Mouse (Mus musculus) liver, embryonic 14.5 days (tissue): ENCODE measurements around the gene Palld. TPM values are rescaled to one million over a fixed set of nuclear protein-coding genes. Genes with fewer than 3 reads are reported as not detected.

Source experiments
- ATAC-seq: fragments of 200-750 bp; cut with Nextera tagmentation; 2 replicates; pipeline ENCODE4 v1.8.0; 2017; ENCODE audit warnings: moderate number of reproducible peaks, mild to moderate bottlenecking, moderate library complexity; ENCODE audit not compliant: insufficient read depth
- DNase-seq, 3 experiments: peaks; one replicate each; pipeline ENCODE4 v3.0.0-alpha.2; 2012 to 2013; ENCODE audit warnings: low read depth in 3 of 3, low spot score in 3 of 3
- H3K27ac ChIP-seq: fragments of 300-500 bp; sonication (generic); 2 replicates; pipeline ENCODE4 v1.5.1; 2014; ENCODE audit warnings: moderate library complexity, mild to moderate bottlenecking, control low read depth, inconsistent platforms
- H3K27me3 ChIP-seq: fragments of 300-500 bp; sonication (generic); 2 replicates; pipeline ENCODE4 v1.6.1; 2014; ENCODE audit warnings: mild to moderate bottlenecking, low read length, moderate library complexity; ENCODE audit not compliant: control insufficient read depth, insufficient read depth
- H3K36me3 ChIP-seq: fragments of 300-500 bp; sonication (generic); replicated peaks from 2 replicates; pipeline ENCODE4 v1.6.1; 2014; ENCODE audit warnings: low read depth; ENCODE audit not compliant: control insufficient read depth, insufficient read depth
- H3K4me1 ChIP-seq, 2 experiments: fragments of 200-500 bp in 1 of 2; fragments of 300-500 bp in 1 of 2; sonication (generic) in 1 of 2; replicated peaks; 2 replicates each; pipeline ENCODE4 v1.6.1; 2012 to 2014; ENCODE audit warnings: antibody characterized with exemption in 1 of 2, inconsistent platforms in 1 of 2, low read length in 1 of 2; ENCODE audit not compliant: control insufficient read depth in 2 of 2, insufficient read depth in 2 of 2
- H3K4me2 ChIP-seq: fragments of 300-500 bp; sonication (generic); 2 replicates; pipeline ENCODE4 v1.6.1; 2014; ENCODE audit warnings: low read depth, mild to moderate bottlenecking, control low read depth, moderate library complexity
- H3K4me3 ChIP-seq, 2 experiments: fragments of 200-500 bp in 1 of 2; fragments of 300-500 bp in 1 of 2; sonication (generic) in 1 of 2; 2 replicates each; pipeline ENCODE4 v1.5.1; 2012 to 2014; ENCODE audit warnings: low read depth in 2 of 2, low read length in 2 of 2, mild to moderate bottlenecking in 2 of 2, control low read depth in 1 of 2, inconsistent platforms in 1 of 2, moderate library complexity in 1 of 2; ENCODE audit not compliant: insufficient read depth in 1 of 2
- H3K9ac ChIP-seq: fragments of 300-500 bp; sonication (generic); replicated peaks from 2 replicates; pipeline ENCODE4 v1.6.1; 2014; ENCODE audit warnings: mild to moderate bottlenecking, control low read depth, moderate library complexity
- H3K9me3 ChIP-seq: fragments of 300-500 bp; sonication (generic); 2 replicates; pipeline ENCODE4 v1.6.1; 2016; ENCODE audit warnings: low read length, mixed read lengths; ENCODE audit not compliant: control insufficient read depth
- CTCF ChIP-seq: IDR thresholded peaks from 2 replicates; pipeline ENCODE4 v1.5.1; 2016; ENCODE audit warnings: antibody characterized with exemption, low read depth, control low read depth
- EP300 ChIP-seq: IDR thresholded peaks from 2 replicates; pipeline ENCODE4 v1.6.1; 2016; ENCODE audit warnings: antibody characterized with exemption, low read depth
- WGBS: fragments of 180-500 bp; shearing (Covaris S2); extraction: QIAGEN DNeasy Blood & Tissue Kit; methylation state at CpG from one replicate; pipeline ENCODE4 v1.1.7; 2014; ENCODE audit not compliant: insufficient replicate concordance; 5-methylcytosine and 5-hydroxymethylcytosine counted together
- polyA plus RNA-seq, 2 experiments: library from polyadenylated mRNA; depleted of rRNA in 1 of 2; stranded (reverse) in 1 of 2; unstranded in 1 of 2; fragments of >200 nt; fragmentation: Nextera tagmentation in 1 of 2; extraction: Ambion mirVana in 1 of 2; gene quantifications; 2 replicates each; pipeline versions ENCODE4 v1.2.1 to v1.2.3; 2012 to 2014

Gene Palld
- polyA plus RNA-seq, 2 experiments: 1.8 to 2.9 TPM

GRCm38 (mm10) chr8:61747070-61747469 is 155.4 kb downstream of the Palld start:
- Histone ChIP-seq H3K9me3 (no peaks in the 10 kb centered on the region), H3K4me1 (0 out of 4 replicates have a peak, but pooled peaks cover 0 to 2% of the 10 kb centered on the region in 2 experiments), H3K4me2 (no peak overlapping the region), H3K36me3 (no peaks in the 10 kb centered on the region), H3K9ac (no peak overlapping the region), H3K27ac (no peak overlapping the region), H3K4me3 (no peak overlapping the region), H3K27me3 (no peaks in the 10 kb centered on the region)
- DNase-seq (no peak), ATAC-seq (no peak)
- TF ChIP-seq CTCF: no peak
- no peak for TF ChIP-seq EP300
- 53% methylated on average over 5 of the region's 5 CpGs for WGBS

DNA sequence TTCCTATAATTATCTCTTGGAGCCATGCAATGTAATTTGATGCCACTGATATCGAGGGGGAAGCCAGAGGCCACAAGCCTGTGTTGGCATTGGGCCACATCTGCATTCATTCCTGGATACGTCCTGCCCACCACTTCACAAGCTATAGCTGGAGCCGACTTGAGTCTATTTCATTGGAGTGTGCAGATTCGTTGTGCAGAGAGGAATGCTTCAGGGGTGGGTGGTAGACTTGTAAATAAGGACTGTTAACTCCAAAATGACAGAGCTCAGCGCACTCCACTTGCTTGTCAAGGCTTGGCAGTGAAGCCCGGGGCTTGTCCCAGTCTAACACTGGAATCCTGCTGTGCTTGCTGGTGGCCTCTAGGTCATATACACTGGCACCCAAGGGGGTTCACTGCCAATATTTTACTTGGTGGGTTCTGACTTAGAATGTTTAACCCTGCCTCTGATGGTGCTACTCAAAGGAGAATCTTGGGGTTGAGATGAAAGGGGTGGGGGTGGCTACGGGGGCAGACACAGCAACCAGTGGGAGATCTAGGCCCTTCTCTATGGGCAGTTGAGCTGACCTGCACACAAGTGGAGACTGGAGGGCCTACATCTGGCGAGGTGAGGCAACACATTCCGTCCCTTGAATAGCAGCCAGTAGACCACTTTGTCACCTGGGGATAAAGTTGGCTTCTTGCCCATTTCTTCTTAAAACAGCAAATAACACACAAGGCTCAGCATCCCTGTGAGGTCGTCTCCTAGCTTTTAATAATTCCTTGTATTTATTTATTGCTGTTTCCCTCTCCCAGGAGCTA is 157.1 kb downstream of the Palld start:
- no peak overlapping the region for H3K9ac ChIP-seq
- DNase-seq: no peak
- no peaks in the 10 kb centered on the region for H3K27me3 ChIP-seq
- no peak overlapping the region for H3K4me3 ChIP-seq
- no peak overlapping the region for H3K4me2 ChIP-seq
- no peaks in the 10 kb centered on the region for H3K36me3 ChIP-seq
- H3K9me3 ChIP-seq: no peaks in the 10 kb centered on the region
- 41% methylated on average over 10 of the region's 10 CpGs for WGBS
- no peak for TF ChIP-seq EP300
- no peak for TF ChIP-seq CTCF
- H3K4me1 ChIP-seq: 0 out of 4 replicates have a peak, but pooled peaks cover 0 to 2% of the 10 kb centered on the region in 2 experiments
- no peak overlapping the region for H3K27ac ChIP-seq
- ATAC-seq: no peak

GRCm38 (mm10) chr8:61743764-61744562 is 158.5 kb downstream of the Palld start:
- 0 out of 4 replicates have a peak, but pooled peaks cover 0 to 2% of the 10 kb centered on the region in 2 experiments for H3K4me1 ChIP-seq
- H3K4me2 ChIP-seq: no peak overlapping the region
- no peaks in the 10 kb centered on the region for H3K9me3 ChIP-seq
- H3K27ac ChIP-seq: no peak overlapping the region
- TF ChIP-seq CTCF: no peak
- TF ChIP-seq EP300: no peak
- no peaks in the 10 kb centered on the region for H3K27me3 ChIP-seq
- DNase-seq: no peak
- no peak overlapping the region for H3K4me3 ChIP-seq
- H3K9ac ChIP-seq: no peak overlapping the region
- 63% methylated on average over 6 of the region's 6 CpGs for WGBS
- no peaks in the 10 kb centered on the region for H3K36me3 ChIP-seq
- ATAC-seq: no peak

- no peak overlapping the region for H3K4me2 ChIP-seq
- H3K9ac ChIP-seq: no peak overlapping the region
- H3K9me3 ChIP-seq: no peaks in the 10 kb centered on the region
- H3K36me3 ChIP-seq: no peaks in the 10 kb centered on the region
- DNase-seq (no peak), ATAC-seq (no peak)
- no peaks in the 10 kb centered on the region for H3K27me3 ChIP-seq
- no peak for TF ChIP-seq EP300
- TF ChIP-seq CTCF: no peak
- H3K4me3 ChIP-seq: no peak overlapping the region
- WGBS: 73% methylated on average over 4 of the region's 4 CpGs
- H3K27ac ChIP-seq: no peak overlapping the region
- H3K4me1 ChIP-seq: no peaks in the 10 kb centered on the region
Measured at GRCm38 (mm10) chr8:61737465-61737864, 165.0 kb downstream of the Palld start.

DNA sequence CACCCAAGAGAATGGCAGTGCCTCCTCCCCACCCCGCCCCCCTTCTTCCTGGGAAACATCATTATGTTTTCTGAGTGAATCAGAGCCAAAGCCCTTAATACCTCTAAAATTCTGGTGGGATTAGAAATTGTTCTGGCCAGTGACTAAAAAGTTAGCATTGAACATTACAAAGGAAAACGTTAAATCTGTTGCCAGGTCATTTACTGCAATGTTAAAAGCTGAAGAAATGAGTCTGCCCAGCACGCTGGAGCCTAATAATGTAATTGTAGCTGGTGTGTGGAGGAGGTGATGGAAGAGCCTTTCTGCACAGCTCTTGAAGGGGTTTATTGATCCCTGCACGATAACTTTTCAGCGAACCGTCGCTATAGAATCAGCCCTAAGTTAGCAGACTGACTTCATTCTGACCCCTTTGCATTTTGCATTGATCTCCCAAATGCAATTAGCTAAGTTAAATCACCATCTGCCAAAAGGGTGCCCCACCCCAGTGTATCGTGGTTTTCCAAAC is 165.7 kb downstream of the Palld start:
- DNase-seq (no peak), ATAC-seq (no peak)
- TF ChIP-seq EP300 (no peak), CTCF (no peak)
- no peak overlapping the region for H3K4me3 ChIP-seq
- H3K36me3 ChIP-seq: no peaks in the 10 kb centered on the region
- WGBS: 73% methylated on average over 8 of the region's 8 CpGs
- H3K4me2 ChIP-seq: no peak overlapping the region
- H3K9me3 ChIP-seq: no peaks in the 10 kb centered on the region
- H3K4me1 ChIP-seq: no peaks in the 10 kb centered on the region
- no peak overlapping the region for H3K27ac ChIP-seq
- no peaks in the 10 kb centered on the region for H3K27me3 ChIP-seq
- no peak overlapping the region for H3K9ac ChIP-seq
